Comparison of ENCODE assay signal across 27 mouse cellular contexts in the genomic region with DNA sequence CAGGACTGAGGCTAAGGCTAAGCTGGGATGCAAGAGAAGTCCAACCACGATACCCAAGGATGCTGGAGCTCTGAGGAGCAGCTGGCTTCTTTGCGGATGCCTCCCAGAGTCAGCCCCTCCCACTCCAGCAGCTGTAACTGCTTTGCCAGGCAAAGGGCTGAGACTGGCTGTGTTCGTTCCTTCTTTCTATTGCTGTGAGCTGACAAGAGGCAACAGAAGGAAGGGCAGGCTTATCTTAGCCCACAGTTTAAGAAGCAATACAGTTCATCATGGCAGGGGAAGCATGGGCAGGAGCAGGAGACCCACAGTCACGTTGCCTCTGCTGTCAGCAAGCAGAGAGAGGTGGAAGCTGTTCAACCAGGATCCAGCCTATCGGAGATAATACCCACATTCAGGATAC. TPM values are rescaled to one million over a fixed set of nuclear protein-coding genes. Genes with fewer than 3 reads are reported as not detected.
"Had no signal": no experiment of that assay in that cellular context is flagged by ENCODE, and none has a peak within 500 bp of the region (broad histone marks: within the 10 kb centered on the region; RNA-seq: fewer than 3 reads in every experiment).

No protein-coding gene starts in this region.

- H3K27ac ChIP-seq: kidney, postnatal 0 days; layer of hippocampus, adult 2 months; limb, embryonic 10.5 days; limb, embryonic 13.5 days; liver, embryonic 12.5 days; liver, embryonic 15.5 days; midbrain, embryonic 12.5 days; midbrain, embryonic 15.5 days; neural tube, embryonic 12.5 days; neural tube, embryonic 15.5 days; stomach, embryonic 15.5 days had no signal

- H3K4me1 ChIP-seq: liver, embryonic 12.5 days; liver, embryonic 15.5 days; midbrain, embryonic 12.5 days; midbrain, embryonic 15.5 days; neural tube, embryonic 12.5 days; neural tube, embryonic 15.5 days; stomach, embryonic 15.5 days had no signal

- H3K27me3 ChIP-seq: liver, embryonic 12.5 days; liver, embryonic 15.5 days; neural tube, embryonic 12.5 days; neural tube, embryonic 15.5 days; stomach, embryonic 15.5 days had no signal

- H3K36me3 ChIP-seq: limb, embryonic 10.5 days; limb, embryonic 13.5 days; liver, embryonic 12.5 days; midbrain, embryonic 12.5 days; midbrain, embryonic 15.5 days; neural tube, embryonic 12.5 days; neural tube, embryonic 15.5 days; stomach, embryonic 15.5 days had no signal

- H3K4me3 ChIP-seq: layer of hippocampus, adult 2 months; limb, embryonic 10.5 days; limb, embryonic 13.5 days; liver, embryonic 12.5 days; liver, embryonic 15.5 days; midbrain, embryonic 12.5 days; midbrain, embryonic 15.5 days; neural tube, embryonic 12.5 days; neural tube, embryonic 15.5 days; stomach, embryonic 15.5 days had no signal

- ATAC-seq: liver, embryonic 12.5 days; midbrain, embryonic 15.5 days had no signal

- H3K4me2 ChIP-seq: limb, embryonic 13.5 days; liver, embryonic 12.5 days; liver, embryonic 15.5 days; midbrain, embryonic 12.5 days; midbrain, embryonic 15.5 days; neural tube, embryonic 12.5 days; neural tube, embryonic 15.5 days; stomach, embryonic 15.5 days had no signal

- H3K9me3 ChIP-seq: limb, embryonic 10.5 days; limb, embryonic 13.5 days; liver, embryonic 12.5 days; liver, embryonic 15.5 days; midbrain, embryonic 12.5 days; midbrain, embryonic 15.5 days; neural tube, embryonic 15.5 days; stomach, embryonic 15.5 days had no signal

- H3K9ac ChIP-seq: limb, embryonic 13.5 days; liver, embryonic 12.5 days; liver, embryonic 15.5 days; midbrain, embryonic 12.5 days; midbrain, embryonic 15.5 days; neural tube, embryonic 12.5 days; neural tube, embryonic 15.5 days; stomach, embryonic 15.5 days had no signal

- DNase-seq: kidney, adult 18-20 months; kidney, adult 9 months; kidney, postnatal 25 days; layer of hippocampus, adult 9-11 months; liver; lung, adult 2 months; lung, postnatal 36 days; right cerebral cortex, adult 18-20 months; right cerebral cortex, postnatal 25 days; spleen, adult 18-20 months; thymus, postnatal 25 days had no signal

RNA-seq across cellular contexts. Expression of gene Stra6l, which starts 12.7 kb away (rescaled TPM):
- total RNA-seq: layer of hippocampus, adult 2 months; layer of hippocampus, postnatal 25 days; left cerebral cortex, postnatal 25 days had no signal

RNA-seq across cellular contexts. Expression of gene Ccdc180, which starts 28.9 kb away (rescaled TPM):
- total RNA-seq: left cerebral cortex, postnatal 25 days had no signal
- polyA plus RNA-seq: large intestine, adult 2 months; limb, embryonic 10.5 days; midbrain, embryonic 12.5 days; neural tube, embryonic 12.5 days had no signal

RNA-seq across cellular contexts. Expression of gene Igfbpl1, which starts 34.4 kb away (rescaled TPM):
- polyA plus RNA-seq: liver, embryonic 12.5 days; liver, embryonic 15.5 days; lung, embryonic 16.5 days; thymus, postnatal 0 days had no signal
